Mouse (Mus musculus) thymus, adult 2 months (tissue): ENCODE data around the gene Rgs10. TPM values are rescaled to one million over a fixed set of nuclear protein-coding genes. Genes with fewer than 3 reads are reported as not detected.

Experiments used
- DNase-seq: peaks from one replicate; pipeline ENCODE4 v3.0.0; 2021
- H3K27ac ChIP-seq: fragments of 200-500 bp; 2 replicates; pipeline ENCODE4 v1.5.1; 2012; ENCODE audit warnings: low read length, control low read depth; ENCODE audit not compliant: control insufficient read depth, insufficient read depth
- H3K27me3 ChIP-seq: fragments of 200-500 bp; 2 replicates; pipeline ENCODE4 v1.6.1; 2012; ENCODE audit warnings: mild to moderate bottlenecking, low read length, moderate library complexity, mixed read lengths; ENCODE audit not compliant: control insufficient read depth, insufficient read depth
- H3K36me3 ChIP-seq: fragments of 200-500 bp; 2 replicates; pipeline ENCODE4 v1.6.1; 2012; ENCODE audit warnings: mild to moderate bottlenecking, low read length, moderate library complexity; ENCODE audit not compliant: control insufficient read depth, insufficient read depth
- H3K4me1 ChIP-seq: fragments of 200-500 bp; replicated peaks from 2 replicates; pipeline ENCODE4 v1.6.1; 2012; ENCODE audit warnings: low read length; ENCODE audit not compliant: control insufficient read depth, insufficient read depth
- H3K4me3 ChIP-seq: fragments of 200-500 bp; 2 replicates; pipeline ENCODE4 v1.5.1; 2012; ENCODE audit warnings: mild to moderate bottlenecking, low read length, control low read depth, moderate library complexity; ENCODE audit not compliant: control insufficient read depth, insufficient read depth
- CTCF ChIP-seq: fragments of 200-500 bp; IDR thresholded peaks from 2 replicates; pipeline ENCODE4 v1.5.1; 2012; ENCODE audit warnings: mild to moderate bottlenecking, control low read depth, low read length, moderate library complexity, borderline replicate concordance; ENCODE audit not compliant: control insufficient read depth, poor library complexity, insufficient read depth; ENCODE audit errors: extremely low read depth
- POLR2A ChIP-seq: fragments of 200-500 bp; IDR thresholded peaks from 2 replicates; pipeline ENCODE4 v1.6.1; 2012; ENCODE audit warnings: mild to moderate bottlenecking, low read length, control low read depth, moderate library complexity; ENCODE audit not compliant: control insufficient read depth, poor library complexity, insufficient read depth; ENCODE audit errors: extremely low read depth
- WGBS: fragments of 180-500 bp; shearing (Covaris S2); methylation state at CpG from one replicate; pipeline ENCODE4 v1.1.7; 2018; 5-methylcytosine and 5-hydroxymethylcytosine counted together
- polyA plus RNA-seq: library from polyadenylated mRNA; depleted of rRNA; stranded (reverse); fragments of >200 nt; gene quantifications from 2 replicates; pipeline ENCODE4 v1.2.3, GENCODE M21; 2012

The Rgs10 gene
- polyA plus RNA-seq, 1 experiment: 71.8 TPM

- 97% methylated on average over 3 of the region's 5 CpGs for WGBS
- Histone ChIP-seq H3K27me3 (no peaks in the 10 kb centered on the region), H3K4me3 (no peak overlapping the region), H3K4me1 (no peaks in the 10 kb centered on the region), H3K36me3 (no peaks in the 10 kb centered on the region), H3K27ac (no peak overlapping the region)
- TF ChIP-seq CTCF (no peak), POLR2A (no peak)
- DNase-seq: no peak
These were observed 67.4 kb downstream of the Rgs10 start for GRCm38 (mm10) chr7:128351176-128351575.

GRCm38 (mm10) chr7:128350316-128350715, 68.2 kb downstream of the Rgs10 start:
- Histone ChIP-seq H3K4me3 (no peak overlapping the region), H3K36me3 (no peaks in the 10 kb centered on the region), H3K27me3 (no peaks in the 10 kb centered on the region), H3K4me1 (no peaks in the 10 kb centered on the region), H3K27ac (no peak overlapping the region)
- TF ChIP-seq POLR2A: no peak
- no peak for TF ChIP-seq CTCF
- WGBS: 93% methylated on average over 7 of the region's 7 CpGs
- no peak for DNase-seq

- Histone ChIP-seq H3K4me1 (no peaks in the 10 kb centered on the region), H3K27ac (no peak overlapping the region), H3K27me3 (no peaks in the 10 kb centered on the region), H3K36me3 (no peaks in the 10 kb centered on the region), H3K4me3 (no peak overlapping the region)
- TF ChIP-seq CTCF (no peak), POLR2A (no peak)
- WGBS: 95% methylated on average over 4 of the region's 4 CpGs
- no peak for DNase-seq
These were observed 68.8 kb downstream of the Rgs10 start for GRCm38 (mm10) chr7:128349751-128350150.

- H3K27ac ChIP-seq: no peak overlapping the region
These were observed 70.0 kb downstream of the Rgs10 start for GRCm38 (mm10) chr7:128348608-128349007.

GRCm38 (mm10) chr7:128346991-128347390, 71.6 kb downstream of the Rgs10 start:
- Histone ChIP-seq H3K27me3 (no peaks in the 10 kb centered on the region), H3K27ac (no peak overlapping the region), H3K4me3 (no peak overlapping the region), H3K36me3 (no peaks in the 10 kb centered on the region), H3K4me1 (no peaks in the 10 kb centered on the region)
- TF ChIP-seq CTCF (no peak), POLR2A (no peak)
- no peak for DNase-seq
- 84% methylated on average over 8 of the region's 8 CpGs for WGBS

More at GRCm38 (mm10) chr7:128348608-128349007, 70.0 kb downstream of the Rgs10 start:
- Histone ChIP-seq H3K27me3 (no peaks in the 10 kb centered on the region), H3K4me1 (no peaks in the 10 kb centered on the region), H3K4me3 (no peak overlapping the region), H3K36me3 (no peaks in the 10 kb centered on the region)
- TF ChIP-seq POLR2A (no peak), CTCF (no peak)
- WGBS: 47% methylated on average over 1 of the region's 1 CpGs
- no peak for DNase-seq

GRCm38 (mm10) chr7:128346522-128346921, 72.0 kb downstream of the Rgs10 start:
- TF ChIP-seq POLR2A (no peak), CTCF (no peak)
- no peaks in the 10 kb centered on the region for H3K36me3 ChIP-seq
- DNase-seq: no peak
- H3K27me3 ChIP-seq: no peaks in the 10 kb centered on the region
- H3K4me1 ChIP-seq: no peaks in the 10 kb centered on the region
- no peak overlapping the region for H3K4me3 ChIP-seq
- H3K27ac ChIP-seq: no peak overlapping the region
- WGBS: 74% methylated on average over 2 of the region's 2 CpGs

- TF ChIP-seq CTCF (no peak), POLR2A (no peak)
- DNase-seq: no peak
- no peak overlapping the region for H3K27ac ChIP-seq
- no peaks in the 10 kb centered on the region for H3K27me3 ChIP-seq
- WGBS: 91% methylated on average over 6 of the region's 6 CpGs
- no peaks in the 10 kb centered on the region for H3K36me3 ChIP-seq
- no peak overlapping the region for H3K4me3 ChIP-seq
- H3K4me1 ChIP-seq: no peaks in the 10 kb centered on the region
These were observed 72.9 kb downstream of the Rgs10 start for GRCm38 (mm10) chr7:128345691-128346090.
